Mouse (Mus musculus) cerebellum, adult 11 months (tissue): ENCODE results near the gene Sox18.

ENCODE experiments used
- DNase-seq: peaks from one replicate; pipeline ENCODE4 v3.0.0; 2022

Gene Sox18

GRCm38 (mm10) chr2:181671326-181671725, at the start of gene Sox18:
Sox18 (minus strand) TSS chr2:181671640.
- DNase-seq, result no peak

GRCm38 (mm10) chr2:181721200-181721599, 49.8 kb upstream of the Sox18 start:
- peak; percentile 57 for DNase-seq

GRCm38 (mm10) chr2:181720061-181720460, 48.6 kb upstream of the Sox18 start:
- DNase-seq, result no peak

DNA sequence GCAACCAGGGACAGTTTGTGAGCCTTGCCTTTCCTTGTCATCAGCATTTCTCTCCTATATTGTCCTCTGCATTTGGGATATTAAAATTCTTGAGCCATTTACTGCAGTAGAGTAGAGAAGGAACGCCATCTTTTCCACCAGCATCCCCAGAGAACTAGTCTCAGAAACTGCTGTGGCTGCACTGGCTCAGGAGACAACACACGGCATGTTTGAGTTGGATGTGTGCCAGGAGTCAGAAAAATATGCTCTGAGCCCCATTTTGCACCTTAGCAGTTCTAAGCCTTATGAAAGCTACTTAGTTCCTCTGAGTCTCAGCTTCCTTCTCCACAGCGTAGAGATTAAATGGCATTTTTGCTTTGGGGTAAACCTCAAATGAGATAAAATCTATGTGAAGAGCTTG, 45.6 kb upstream of the Sox18 start:
- DNase-seq, result no peak

GRCm38 (mm10) chr2:181715382-181715781, 43.9 kb upstream of the Sox18 start:
- DNase-seq, result no peak

GRCm38 (mm10) chr2:181714903-181715326, 43.5 kb upstream of the Sox18 start, which contains the start of gene Oprl1:
Oprl1 (plus strand) TSS chr2:181715016.
- DNase-seq, result no peak

DNA sequence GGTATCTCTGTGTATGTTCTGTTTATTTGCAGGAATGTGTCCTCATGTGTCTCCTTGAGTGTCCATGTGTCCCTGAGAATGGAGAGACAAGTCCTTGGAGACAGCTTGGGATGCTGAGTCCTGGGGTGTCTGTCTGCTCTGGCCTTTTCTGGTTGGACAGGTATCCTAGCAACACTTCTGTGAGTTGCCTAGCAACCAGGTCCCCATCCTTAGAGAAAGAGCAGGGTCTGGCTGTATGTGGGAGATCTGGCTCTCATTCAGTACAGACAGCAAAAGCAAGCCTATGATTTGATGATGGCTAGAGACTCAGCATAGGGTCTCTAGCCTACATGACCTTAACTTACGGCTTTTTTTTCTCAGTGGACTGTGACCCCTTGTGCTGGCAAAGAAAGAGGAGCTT, 42.3 kb upstream of the Sox18 start:
- DNase-seq, result no peak

DNA sequence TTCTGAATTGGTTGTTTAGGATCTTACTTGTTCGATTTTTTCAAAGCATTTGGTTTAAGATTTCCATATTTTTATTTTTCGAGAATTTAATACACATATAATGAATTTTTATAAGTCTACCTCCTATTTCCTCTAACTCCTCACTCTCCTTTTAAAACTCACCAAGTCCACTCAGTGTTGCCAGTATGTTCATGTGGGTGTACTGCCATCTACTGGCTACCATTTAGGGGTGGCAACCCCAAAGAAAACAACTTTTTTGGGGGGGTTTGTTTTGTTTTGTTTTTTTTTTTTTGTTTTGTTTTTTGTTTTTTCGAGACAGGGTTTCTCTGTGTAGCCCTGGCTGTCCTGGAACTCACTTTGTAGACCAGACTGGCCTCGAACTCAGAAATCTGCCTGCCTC, 35.2 kb upstream of the Sox18 start:
- DNase-seq, result no peak

GRCm38 (mm10) chr2:181698241-181698640, 26.8 kb upstream of the Sox18 start, which contains the start of gene Lkaaear1:
Lkaaear1 (minus strand) TSS chr2:181698442.
- no peak for DNase-seq

DNA sequence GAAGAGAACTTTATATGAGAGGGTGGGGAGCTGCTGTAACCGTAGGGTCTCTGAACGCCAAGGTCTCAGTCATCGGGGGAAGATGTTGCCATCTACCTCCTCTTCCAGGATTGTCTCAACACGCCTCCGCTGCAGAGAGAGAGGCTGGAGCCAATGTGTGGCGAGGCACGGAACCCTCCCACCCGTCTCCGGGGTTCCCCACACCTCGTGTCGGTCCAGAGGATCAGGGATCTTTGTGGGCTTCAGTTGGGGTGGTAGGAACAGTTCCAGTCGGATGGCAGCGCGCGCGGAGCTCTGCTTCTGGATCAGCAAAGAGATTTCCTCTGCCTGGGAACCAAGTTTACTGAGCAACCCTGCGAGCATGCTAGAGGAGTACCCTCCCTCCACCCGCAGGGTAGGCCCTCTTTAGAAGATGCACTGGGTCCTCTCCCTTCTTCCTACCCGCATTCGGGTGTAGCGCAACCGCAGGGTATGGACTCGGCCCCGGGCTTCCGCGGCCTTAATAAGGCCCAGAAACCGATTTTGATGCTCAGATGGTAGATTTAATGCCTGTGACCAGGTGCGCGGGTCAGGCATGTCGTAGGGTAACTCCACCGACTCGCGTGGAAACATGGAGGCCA, 25.5 kb upstream of the Sox18 start:
- DNase-seq, result no peak

DNA sequence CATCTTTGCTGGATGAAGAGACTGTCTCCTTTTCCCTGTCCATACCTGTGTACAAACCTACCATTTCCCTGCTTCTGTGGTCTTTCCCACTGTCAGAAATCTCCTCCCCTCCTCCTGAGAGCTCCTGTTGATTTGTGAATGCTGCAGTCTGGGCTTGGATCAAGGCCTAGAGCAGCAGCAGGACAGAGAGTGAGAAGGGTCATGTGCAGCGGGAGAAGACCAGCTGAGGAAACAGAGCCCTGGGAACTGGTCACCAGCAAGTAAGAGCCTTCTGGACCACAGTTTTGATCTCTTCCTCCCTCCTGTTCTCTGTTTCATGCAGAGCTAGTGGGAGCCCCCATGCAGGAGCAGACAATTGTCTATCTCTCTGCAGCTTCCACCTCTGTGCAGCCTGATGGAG, 24.3 kb upstream of the Sox18 start:
- no peak for DNase-seq

- no peak for DNase-seq
Observed at GRCm38 (mm10) chr2:181694581-181694980, 23.1 kb upstream of the Sox18 start.

DNA sequence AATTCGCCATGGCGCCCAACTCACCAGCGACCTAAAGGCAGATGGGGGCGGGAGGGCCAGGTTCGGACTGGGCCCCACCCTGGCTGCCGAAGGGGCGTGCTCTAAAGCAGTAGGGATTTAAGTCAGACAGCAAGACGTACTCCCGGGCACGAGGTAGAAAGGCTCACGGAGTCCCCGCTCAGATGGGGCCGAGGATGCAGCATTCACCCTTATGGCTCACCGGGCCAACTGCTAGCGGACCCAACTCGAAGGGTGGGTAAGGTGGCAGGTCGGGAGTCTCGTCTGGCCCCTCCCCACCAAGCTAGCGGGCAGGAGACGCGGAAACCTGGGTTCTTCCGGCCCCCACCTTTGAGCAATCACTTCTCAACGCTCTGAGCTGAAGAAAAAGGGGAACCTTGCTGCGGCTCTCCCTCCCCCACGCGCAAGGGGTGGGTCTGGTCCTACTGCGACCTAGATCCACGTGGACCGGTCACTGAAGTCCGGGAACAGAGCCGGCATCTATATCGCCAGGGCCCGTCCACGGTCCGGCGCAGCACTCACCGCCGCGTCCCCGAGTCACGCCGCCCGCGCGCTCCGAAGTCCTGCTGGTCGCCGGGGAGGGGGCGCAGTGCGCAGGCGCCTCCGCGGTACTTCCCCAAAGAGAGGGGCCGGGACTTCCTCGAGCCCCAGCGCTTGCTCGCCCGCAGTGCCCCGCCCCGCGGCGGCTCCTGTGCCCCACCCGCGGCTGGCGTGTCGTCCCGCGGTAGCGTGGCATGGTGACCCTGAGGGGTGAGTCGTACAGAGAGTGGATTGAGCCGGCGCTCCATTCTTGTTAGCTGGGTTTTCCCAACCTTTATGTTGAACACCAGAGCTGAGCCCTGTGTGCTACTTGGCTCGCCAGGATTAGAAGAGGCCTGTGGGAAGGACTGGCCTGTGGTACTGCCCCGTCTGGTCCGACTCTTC, 22.2 kb upstream of the Sox18 start, which contains the start of gene Rgs19:
Gene Rgs19, minus strand, starts transcription at position 639 of the 942 bp plus-strand sequence.
- peak; percentile 64 for DNase-seq

DNA sequence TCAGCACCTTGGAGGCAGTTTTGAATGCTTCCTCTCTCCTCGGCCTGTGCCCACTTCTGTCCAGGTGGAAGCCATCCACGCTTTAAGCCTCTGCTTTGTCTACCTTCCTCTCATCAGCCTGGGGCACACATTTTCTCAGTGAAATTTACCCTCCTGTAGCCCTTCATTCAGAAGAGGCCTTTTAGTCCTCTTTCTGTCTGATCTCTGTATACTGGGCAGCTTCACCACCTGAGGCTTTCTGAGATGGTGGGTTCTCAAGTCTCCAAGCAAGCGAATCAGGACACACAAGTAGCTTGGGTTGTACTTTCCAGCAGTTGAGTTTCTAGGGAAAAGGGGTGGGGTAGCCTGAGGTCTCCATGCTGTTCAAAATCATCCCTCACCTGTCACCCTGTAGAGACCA, 20.9 kb upstream of the Sox18 start:
- DNase-seq, result no peak

DNA sequence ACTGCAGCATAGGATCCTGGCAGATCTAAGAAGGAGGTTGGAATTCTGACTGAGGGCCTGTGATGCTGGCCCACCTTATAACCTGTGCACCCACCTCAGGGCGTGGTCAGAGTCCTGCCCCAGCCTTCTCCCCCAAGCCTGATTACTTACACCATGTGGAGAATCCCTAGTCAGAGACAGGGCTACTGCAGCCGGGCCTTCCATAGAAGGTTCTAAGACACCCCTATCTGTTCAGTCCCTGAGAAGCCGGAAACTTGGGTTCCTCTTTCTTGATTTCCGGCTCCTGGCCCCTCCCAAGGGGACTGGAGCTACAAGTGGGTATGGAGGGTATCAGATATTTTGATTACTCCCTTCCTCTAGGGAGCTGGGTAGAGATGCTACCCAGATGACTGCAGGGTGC, 20.1 kb upstream of the Sox18 start:
- DNase-seq, result no peak

GRCm38 (mm10) chr2:181691083-181691482, 19.6 kb upstream of the Sox18 start:
- DNase-seq, result no peak

DNA sequence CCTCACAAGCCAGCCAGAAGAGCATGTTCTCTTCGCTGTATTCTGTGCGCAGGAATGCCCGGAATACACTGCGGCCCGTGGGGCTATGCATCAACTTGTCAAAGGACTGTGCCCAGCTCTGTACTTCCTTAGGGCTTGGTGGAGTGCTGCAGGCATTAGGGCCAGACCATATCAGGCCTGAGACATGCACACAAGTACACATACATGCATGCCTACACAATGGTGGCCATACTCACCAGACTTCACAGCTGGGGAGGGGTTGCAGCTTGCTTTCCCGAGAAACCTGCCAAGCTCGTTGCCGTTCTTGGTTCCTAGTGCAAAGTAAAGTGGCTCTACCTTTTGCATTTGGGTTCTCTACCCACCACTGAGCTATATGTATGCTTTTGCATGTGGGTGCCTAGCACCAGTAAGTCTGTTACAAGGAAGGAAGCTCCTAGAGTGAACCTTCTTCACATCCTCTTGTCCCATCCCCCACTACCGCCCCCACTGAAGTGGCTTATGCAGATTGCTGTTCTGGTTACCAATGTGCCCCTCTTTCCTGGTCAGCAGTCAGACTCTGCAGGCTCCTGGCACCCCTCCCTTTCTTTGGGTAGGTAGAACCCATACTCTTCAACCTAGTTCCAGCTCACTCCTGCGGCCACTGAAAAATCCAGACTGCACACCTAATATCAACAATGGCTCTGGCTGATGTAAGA, 18.2 kb upstream of the Sox18 start:
- no peak for DNase-seq

DNA sequence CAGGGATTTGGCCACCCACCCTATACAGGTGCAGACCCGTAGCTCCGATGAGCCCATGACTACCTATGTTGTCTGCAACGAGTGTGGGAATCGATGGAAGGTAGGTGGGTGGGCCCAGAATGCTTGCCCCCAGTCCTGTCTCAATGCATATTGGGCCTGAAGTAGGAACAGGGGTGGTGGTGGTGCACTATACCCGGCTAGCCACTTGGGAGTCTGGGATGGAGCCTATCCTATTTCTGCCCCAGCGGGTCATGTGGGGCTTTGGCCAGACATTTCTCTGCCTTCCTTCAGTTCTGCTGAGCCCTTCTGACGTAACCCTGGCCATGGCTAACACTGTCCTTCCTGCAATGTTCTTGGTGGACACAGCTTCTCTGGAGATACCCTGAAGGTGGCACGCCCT, 16.1 kb upstream of the Sox18 start:
- no peak for DNase-seq

DNA sequence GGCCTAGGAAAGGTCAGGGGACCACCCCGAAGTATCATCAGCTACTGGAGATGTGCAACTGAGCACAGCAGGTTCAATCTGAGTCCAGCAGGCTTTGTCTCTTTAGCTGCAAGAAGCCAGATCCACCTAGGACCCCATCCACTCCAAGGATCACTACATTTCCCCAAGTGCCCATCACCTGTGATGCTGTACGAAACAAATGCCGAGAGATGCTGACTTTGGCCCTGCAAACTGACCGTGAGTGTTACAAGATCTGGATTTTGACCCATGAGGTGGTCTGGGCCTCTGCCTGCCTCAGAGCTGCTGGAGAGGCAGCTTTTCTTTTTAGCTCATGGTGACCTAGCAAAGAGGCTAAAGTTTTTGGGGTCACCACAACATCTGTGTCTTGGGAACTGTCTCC, 14.2 kb upstream of the Sox18 start:
- DNase-seq, result no peak

- no peak for DNase-seq
Observed at GRCm38 (mm10) chr2:181684713-181685112, 13.3 kb upstream of the Sox18 start.

DNA sequence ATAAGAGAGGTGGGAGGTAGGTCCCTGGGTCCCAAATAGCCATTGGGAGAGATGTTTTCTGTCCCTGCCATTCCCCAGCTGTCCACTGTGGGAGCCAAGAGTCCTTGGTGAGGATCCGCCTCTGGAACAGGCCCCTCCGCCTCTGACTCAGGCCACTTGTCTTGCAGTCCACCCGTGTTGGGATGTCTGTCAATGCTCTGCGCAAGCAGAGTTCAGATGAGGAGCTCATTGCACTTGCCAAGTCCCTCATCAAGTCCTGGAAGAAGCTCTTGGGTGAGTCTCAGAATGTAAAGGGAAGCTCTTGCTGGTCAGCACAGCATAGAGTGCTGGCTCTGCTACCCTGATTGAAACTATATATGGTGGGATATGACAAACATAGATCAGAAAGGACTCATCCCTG, 11.9 kb upstream of the Sox18 start:
- no peak for DNase-seq

DNA sequence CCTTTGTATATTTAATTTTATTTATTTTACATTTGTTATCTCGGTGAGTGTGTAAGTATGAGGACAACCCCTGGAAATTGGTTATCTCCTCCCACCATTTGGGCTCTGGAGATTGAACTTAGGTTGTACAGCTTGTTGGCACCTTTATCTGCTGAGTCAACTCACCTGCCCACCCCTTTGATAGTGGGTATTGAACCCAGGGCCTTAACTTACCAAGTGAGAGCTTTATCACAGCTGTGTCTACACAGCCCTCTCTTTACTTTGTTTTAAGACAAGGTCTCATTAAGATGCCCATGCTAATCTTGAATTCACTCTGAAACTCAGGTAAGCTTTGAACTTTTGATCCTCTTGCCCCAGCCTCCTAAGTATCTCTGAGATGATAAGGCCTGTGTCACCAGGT, 10.5 kb upstream of the Sox18 start:
- DNase-seq, result no peak

- DNase-seq, result no peak
Observed at GRCm38 (mm10) chr2:181680716-181681117, 9.3 kb upstream of the Sox18 start.
